Mouse (Mus musculus): ENCODE results near the gene Aanat.
A peak's percentile ranks its signal among the peaks of the same experiment; 100 is the strongest.

Aanat gene

DNA sequence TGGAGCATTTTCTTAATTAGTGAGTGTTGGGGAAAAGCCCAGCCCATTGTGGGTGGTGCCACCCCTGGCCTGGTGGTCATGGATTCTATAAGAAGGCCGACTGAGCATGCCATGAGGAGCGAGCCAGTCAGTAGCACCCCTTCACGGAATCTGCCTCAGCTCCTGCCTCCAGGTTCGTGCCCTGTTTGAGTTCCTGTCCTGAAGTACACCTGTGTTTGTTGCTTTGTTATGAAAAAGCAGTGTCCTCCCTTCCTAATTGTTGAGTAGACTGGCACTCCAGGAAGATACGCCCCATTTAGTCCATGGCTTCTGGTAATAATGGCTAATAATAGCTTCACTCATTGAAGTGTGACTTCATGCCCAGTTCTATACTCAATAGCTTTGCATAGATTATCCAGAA is at the start of gene Aanat:
Gene Aanat, plus strand, starts transcription at position 123 of the 400 bp plus-strand sequence.
- DNase-seq: no peak

DNA sequence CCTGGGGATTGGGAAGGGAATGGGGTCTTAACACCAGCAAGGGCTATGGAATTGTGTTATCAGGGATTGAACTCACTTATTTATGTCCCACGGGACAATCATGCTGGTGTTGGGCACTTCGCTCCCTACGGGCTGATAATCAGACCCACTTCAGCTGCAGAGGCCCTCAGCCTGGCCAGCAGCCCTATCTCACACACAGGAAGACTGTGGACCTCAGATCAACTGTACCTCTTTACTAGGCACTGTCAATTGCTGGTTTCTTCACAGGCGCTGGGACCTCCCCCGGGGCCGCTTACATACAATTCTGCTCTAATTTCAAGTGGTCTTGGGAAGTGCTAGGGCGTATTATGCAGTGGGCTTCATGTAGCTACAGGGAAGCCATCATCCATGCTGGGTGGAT is 49.5 kb upstream of the Aanat start:
- no peak for DNase-seq

- no peak for DNase-seq
Observed at GRCm38 (mm10) chr11:116537388-116537787, 48.8 kb upstream of the Aanat start.

- DNase-seq: no peak
Observed at GRCm38 (mm10) chr11:116538142-116538735, 48.0 kb upstream of the Aanat start.

GRCm38 (mm10) chr11:116541183-116541582 is 45.0 kb upstream of the Aanat start:
- DNase-seq: no peak

- peak in 1 of 2 experiments; percentile 68 for DNase-seq
Observed at GRCm38 (mm10) chr11:116543110-116543509, 43.1 kb upstream of the Aanat start.

DNA sequence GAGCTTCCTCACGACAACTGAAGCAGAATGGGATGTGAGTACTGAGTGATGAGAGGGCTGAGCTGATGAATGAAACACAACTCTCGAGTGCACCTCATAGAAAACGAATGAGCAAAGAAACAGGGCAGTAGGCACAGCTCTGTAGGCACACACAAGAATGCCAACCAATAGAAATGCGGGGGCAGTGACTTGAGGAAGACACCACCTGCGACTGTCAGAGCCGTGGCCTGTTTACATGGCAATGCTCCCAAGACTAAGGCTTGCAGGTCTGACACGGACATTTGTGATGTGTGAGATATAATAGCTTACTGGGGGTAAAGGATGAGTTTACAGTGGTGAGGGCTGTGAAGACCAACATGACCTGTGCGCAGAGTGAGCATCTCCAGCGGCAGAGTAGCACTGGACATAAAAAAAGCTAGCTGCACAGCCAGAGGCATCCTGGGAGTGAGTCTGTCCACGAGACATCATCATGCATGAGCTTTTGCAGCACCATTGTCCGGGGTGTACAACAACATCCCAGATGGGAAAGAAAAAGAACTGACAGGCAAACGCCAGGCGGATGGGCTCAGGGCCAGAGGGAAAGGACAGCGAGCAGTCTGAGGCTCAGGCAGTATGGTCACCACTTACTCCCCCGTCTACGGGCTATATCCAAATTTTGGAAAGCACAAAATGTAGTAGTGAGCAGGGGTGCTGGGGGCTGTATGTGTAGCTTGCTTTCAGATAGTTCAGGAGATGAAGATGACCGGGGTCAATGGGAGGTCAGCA is 38.8 kb upstream of the Aanat start:
- no peak for DNase-seq

DNA sequence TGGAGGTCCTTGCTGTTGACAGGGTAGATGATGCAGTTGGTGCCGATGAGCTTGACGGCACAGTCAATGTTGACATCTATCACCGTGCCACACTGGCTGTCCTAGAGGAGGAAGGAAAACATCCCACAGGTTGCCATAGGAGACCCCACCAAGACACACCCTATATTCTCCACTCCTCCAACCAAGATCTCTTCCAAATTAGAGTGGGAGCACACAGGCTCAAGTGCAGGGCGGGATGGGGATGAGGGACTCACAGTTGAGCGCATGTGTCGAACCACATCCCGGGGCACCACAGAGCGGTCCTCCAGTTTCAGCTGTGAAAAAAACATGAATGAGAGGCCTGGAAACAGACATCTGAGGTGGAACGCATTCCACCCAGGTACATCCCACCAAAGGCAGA is 37.5 kb upstream of the Aanat start:
- no peak for DNase-seq

GRCm38 (mm10) chr11:116549273-116550038 is 36.8 kb upstream of the Aanat start:
- no peak for DNase-seq

- DNase-seq: peak in 1 of 2 experiments; percentile 56
Observed at GRCm38 (mm10) chr11:116550748-116551147, 35.5 kb upstream of the Aanat start.

DNA sequence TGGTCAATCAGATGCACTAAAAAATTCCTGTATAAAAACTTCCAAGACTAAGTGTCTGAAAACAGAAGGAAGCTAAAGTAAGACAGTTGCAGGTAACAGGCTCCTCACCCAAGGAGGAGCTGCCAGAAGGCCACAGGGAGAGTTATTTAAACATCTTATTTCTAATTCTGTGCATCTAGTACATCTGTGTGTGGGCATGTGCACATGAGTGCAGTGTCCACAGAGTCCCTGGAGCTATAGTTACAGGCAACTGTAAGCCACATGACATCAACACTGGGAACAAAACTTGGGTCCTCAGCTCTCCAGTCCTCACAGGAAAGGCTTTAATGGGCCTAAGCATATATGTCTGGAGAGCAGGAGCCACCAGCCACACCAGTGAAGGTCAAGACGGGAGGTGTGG is 34.0 kb upstream of the Aanat start:
- DNase-seq: no peak

GRCm38 (mm10) chr11:116554171-116554878 is 31.9 kb upstream of the Aanat start:
- DNase-seq: peak in 1 of 2 experiments; percentile 54

GRCm38 (mm10) chr11:116555572-116555971 is 30.7 kb upstream of the Aanat start:
- no peak for DNase-seq

- no peak for DNase-seq
Observed at GRCm38 (mm10) chr11:116556308-116556707, 29.9 kb upstream of the Aanat start.

DNA sequence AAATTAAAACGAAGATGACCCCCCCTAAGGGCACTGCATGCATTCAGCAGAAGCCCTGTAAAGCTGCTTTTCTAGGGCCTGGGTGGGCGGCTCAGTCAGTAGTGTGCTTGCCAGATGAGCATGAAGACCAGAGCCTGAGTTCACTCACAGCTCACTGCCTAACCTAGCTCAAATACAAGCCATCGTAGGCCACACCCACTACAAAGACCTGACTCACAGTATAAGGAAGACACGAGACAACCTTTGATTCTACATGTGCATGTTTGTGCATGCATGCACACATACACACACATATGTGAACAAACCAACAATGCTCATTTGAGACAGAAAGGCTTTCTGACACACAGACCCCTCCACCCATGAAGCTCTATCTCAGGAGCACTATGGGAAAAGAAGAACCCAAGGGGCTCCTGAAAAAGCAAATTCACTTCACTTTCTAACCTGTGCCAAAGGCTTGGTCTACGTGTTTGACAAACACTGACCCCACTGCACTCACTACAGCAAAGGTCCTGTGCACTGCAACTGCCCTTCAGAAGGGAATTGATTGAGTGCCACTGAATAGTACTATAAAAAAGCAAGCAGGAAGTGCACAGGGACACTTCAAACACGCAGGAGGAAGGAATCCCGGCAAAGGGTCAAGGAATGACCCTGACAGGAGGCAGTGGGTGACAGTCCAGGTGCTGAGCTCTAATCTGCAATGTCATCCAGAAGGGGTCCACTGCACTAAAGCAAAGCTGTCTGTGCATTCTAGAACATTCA is 20.8 kb upstream of the Aanat start:
- no peak for DNase-seq

GRCm38 (mm10) chr11:116567531-116567930 is 18.7 kb upstream of the Aanat start:
- no peak for DNase-seq

- no peak for DNase-seq
Observed at GRCm38 (mm10) chr11:116570821-116571220, 15.4 kb upstream of the Aanat start.

- no peak for DNase-seq
Observed at GRCm38 (mm10) chr11:116571767-116572679, 14.2 kb upstream of the Aanat start.

GRCm38 (mm10) chr11:116572756-116573543 is 13.3 kb upstream of the Aanat start:
- DNase-seq: no peak

DNA sequence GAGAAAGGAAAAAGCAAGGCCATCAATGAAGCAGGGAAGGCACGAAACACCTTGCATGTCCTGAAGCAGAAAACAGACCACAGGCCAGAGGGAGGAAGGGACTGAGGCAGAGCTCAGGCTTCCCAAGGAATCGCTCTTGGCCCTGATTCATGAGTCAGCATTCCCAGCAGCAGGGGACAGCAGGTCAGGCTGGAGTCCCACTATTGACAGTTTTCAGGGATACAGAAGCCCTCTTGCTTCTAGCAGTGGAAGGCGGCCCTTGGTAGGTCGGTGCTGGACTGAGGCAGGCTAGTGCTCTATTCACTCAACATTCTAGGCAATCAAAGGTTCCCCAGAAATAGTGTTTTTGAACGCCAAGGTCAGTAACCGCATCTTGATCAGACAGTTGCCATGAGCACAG is 11.7 kb upstream of the Aanat start:
- no peak for DNase-seq
